Mouse (Mus musculus) lung, postnatal 4 days (tissue): ENCODE results near the gene Ptprd.

Experiments
- DNase-seq, 2 experiments: peaks; one replicate each; pipeline ENCODE4 v3.0.0; 2021

Ptprd gene

GRCm38 (mm10) chr4:75994576-75994975 is 2217.2 kb downstream of the Ptprd start:
- DNase-seq, result no peak

- no peak for DNase-seq
Measured at GRCm38 (mm10) chr4:75993092-75993491, 2218.7 kb downstream of the Ptprd start.

- no peak for DNase-seq
Measured at GRCm38 (mm10) chr4:75991621-75992245, 2220.0 kb downstream of the Ptprd start.

GRCm38 (mm10) chr4:75974728-75975127 is 2237.0 kb downstream of the Ptprd start:
- DNase-seq, result no peak

GRCm38 (mm10) chr4:75973322-75973721 is 2238.4 kb downstream of the Ptprd start:
- no peak for DNase-seq

- no peak for DNase-seq
Measured at GRCm38 (mm10) chr4:75969961-75970360, 2241.8 kb downstream of the Ptprd start.

GRCm38 (mm10) chr4:75968618-75969017 is 2243.1 kb downstream of the Ptprd start:
- DNase-seq, result no peak

- DNase-seq, result no peak
Measured at GRCm38 (mm10) chr4:75965810-75966209, 2246.0 kb downstream of the Ptprd start.

- DNase-seq, result no peak
Measured at GRCm38 (mm10) chr4:75962916-75963315, 2248.8 kb downstream of the Ptprd start.

GRCm38 (mm10) chr4:75961865-75962264 is 2249.9 kb downstream of the Ptprd start:
- no peak for DNase-seq

- DNase-seq, result peak; percentile 48 to 68
Measured at GRCm38 (mm10) chr4:75953349-75954060, 2258.3 kb downstream of the Ptprd start.

GRCm38 (mm10) chr4:75950582-75950981 is 2261.2 kb downstream of the Ptprd start:
- no peak for DNase-seq

- DNase-seq, result no peak
Measured at GRCm38 (mm10) chr4:75894871-75895270, 2316.9 kb downstream of the Ptprd start.
